Mouse (Mus musculus) 3T3-L1 (cell line): ENCODE measurements at regions not wholly inside any gene's neighbourhood (a gene's known extent, or its start where the extent isn't known, plus 50 kb on each side); places are given as distances from the start of the nearest gene placed in this dataset.

Experiments
- DNase-seq: peaks from one replicate; pipeline ENCODE4 v3.0.0-alpha.2; 2015; ENCODE audit warnings: low read depth, low spot score

- DNase-seq: no peak
These were observed 940.6 kb downstream of the Kcna4 start for GRCm38 (mm10) chr2:108231054-108231453.

- no peak for DNase-seq
These were observed 941.5 kb downstream of the Kcna4 start for GRCm38 (mm10) chr2:108231924-108232323.

DNA sequence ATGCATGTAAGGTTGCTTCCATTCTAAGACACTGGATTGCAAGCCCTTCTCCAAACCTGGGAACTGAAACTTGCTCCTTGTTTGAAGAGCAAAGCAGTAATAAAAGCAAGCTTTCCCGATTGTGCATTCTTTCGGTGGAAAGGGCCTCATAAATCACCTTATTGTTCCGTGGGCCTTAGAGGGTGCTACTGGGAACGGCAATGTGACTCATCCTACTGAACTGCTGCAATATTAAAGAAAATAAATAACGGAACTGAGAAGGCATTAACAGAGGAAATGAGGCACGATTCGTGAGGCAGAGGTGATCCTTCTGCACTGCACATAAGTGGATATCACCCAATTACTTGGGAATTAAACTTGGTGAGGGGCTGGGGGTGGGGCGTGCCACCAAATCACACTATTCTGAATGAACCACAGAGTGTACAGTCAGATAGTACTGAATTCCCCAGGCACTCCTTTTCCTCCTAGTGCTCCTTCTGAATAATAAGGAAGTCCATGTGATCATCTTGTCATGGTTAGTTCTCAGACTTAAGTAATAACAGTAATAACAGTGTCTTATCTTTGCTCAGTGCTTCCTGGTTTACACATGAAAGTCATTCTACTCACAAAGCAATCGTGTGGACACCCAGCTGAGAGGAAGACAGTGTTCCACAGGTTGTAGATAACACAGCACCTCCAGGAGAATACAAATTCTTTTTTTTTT, 946.0 kb downstream of the Kcna4 start:
- DNase-seq: peak; percentile 82
